Mouse (Mus musculus): ENCODE data around the gene B230217C12Rik. TPM values are rescaled to one million over a fixed set of nuclear protein-coding genes. Genes with fewer than 3 reads are reported as not detected.

Gene B230217C12Rik
- polyA plus RNA-seq, 2 experiments, result 0.60 to 0.63 TPM

- peak in 1 of 3 experiments; percentile 41 for DNase-seq (ENCODE audit: low read depth in 3 of 3, low spot score in 3 of 3)
- Histone ChIP-seq H3K27ac (no peak overlapping the region), H3K36me3 (replicated peaks; ENCODE audit: control insufficient read depth, insufficient read depth, low read depth) (no peaks in the 10 kb centered on the region), H3K4me2 (ENCODE audit: low read depth) (peak overlapping the region; percentile 77), H3K4me1 (replicated peaks; ENCODE audit: control insufficient read depth in 2 of 2, insufficient read depth in 2 of 2, low read length in 1 of 2) (peaks cover 3 to 13% of the 10 kb centered on the region in 2 experiments; a peak in 3 of 4 replicates), H3K4me3 (ENCODE audit: insufficient read depth in 1 of 2, low read depth in 2 of 2, low read length in 2 of 2) (peak overlapping the region; percentile 53 to 69), H3K27me3 (ENCODE audit: control insufficient read depth, insufficient read depth, low read length) (no peaks in the 10 kb centered on the region), H3K9me3 (ENCODE audit: control insufficient read depth, low read length) (no peaks in the 10 kb centered on the region), H3K9ac (replicated peaks) (peak overlapping the region; percentile 43)
- 8% methylated on average over 22 of the region's 22 CpGs for WGBS (ENCODE audit: insufficient replicate concordance)
- peak; percentile 48; the same call in 1 of the 2 replicates for ATAC-seq (ENCODE audit: insufficient read depth)
- TF ChIP-seq CTCF (IDR thresholded peaks at IDR 0.05; ENCODE audit: low read depth) (no peak), EP300 (IDR thresholded peaks at IDR 0.05; ENCODE audit: low read depth) (no peak)
These were observed 546 bp downstream of the B230217C12Rik start for GRCm38 (mm10) chr11:97840991-97841661.

- no peaks in the 10 kb centered on the region for H3K27me3 ChIP-seq (ENCODE audit: control insufficient read depth, insufficient read depth, low read length)
- no peak for TF ChIP-seq CTCF (IDR thresholded peaks at IDR 0.05; ENCODE audit: low read depth)
- TF ChIP-seq EP300 (IDR thresholded peaks at IDR 0.05; ENCODE audit: low read depth), result no peak
- no peak overlapping the region for H3K9ac ChIP-seq (replicated peaks)
- WGBS (ENCODE audit: insufficient replicate concordance), result 66% methylated on average over 4 of the region's 4 CpGs
- no peaks in the 10 kb centered on the region for H3K36me3 ChIP-seq (replicated peaks; ENCODE audit: control insufficient read depth, insufficient read depth, low read depth)
- DNase-seq (ENCODE audit: low read depth in 3 of 3, low spot score in 3 of 3) (no peak), ATAC-seq (ENCODE audit: insufficient read depth) (no peak)
- no peaks in the 10 kb centered on the region for H3K9me3 ChIP-seq (ENCODE audit: control insufficient read depth, low read length)
- no peak overlapping the region for H3K4me3 ChIP-seq (ENCODE audit: insufficient read depth in 1 of 2, low read depth in 2 of 2, low read length in 2 of 2)
- no peak overlapping the region for H3K27ac ChIP-seq
- peaks cover 3 to 13% of the 10 kb centered on the region in 2 experiments; a peak in 3 of 4 replicates for H3K4me1 ChIP-seq (replicated peaks; ENCODE audit: control insufficient read depth in 2 of 2, insufficient read depth in 2 of 2, low read length in 1 of 2)
- H3K4me2 ChIP-seq (ENCODE audit: low read depth), result no peak overlapping the region
These were observed 1.4 kb downstream of the B230217C12Rik start for GRCm38 (mm10) chr11:97842001-97842400.

- 54% methylated on average over 6 of the region's 6 CpGs for WGBS (ENCODE audit: insufficient replicate concordance)
- DNase-seq (ENCODE audit: low read depth in 3 of 3, low spot score in 3 of 3), result no peak
These were observed 9.8 kb downstream of the B230217C12Rik start for GRCm38 (mm10) chr11:97850367-97850766.

GRCm38 (mm10) chr11:97851601-97852000 is 11.0 kb downstream of the B230217C12Rik start:
- Histone ChIP-seq H3K9me3 (ENCODE audit: control insufficient read depth, low read length) (no peaks in the 10 kb centered on the region), H3K4me3 (ENCODE audit: insufficient read depth in 1 of 2, low read depth in 2 of 2, low read length in 2 of 2) (no peak overlapping the region), H3K4me2 (ENCODE audit: low read depth) (no peak overlapping the region), H3K36me3 (replicated peaks; ENCODE audit: control insufficient read depth, insufficient read depth, low read depth) (no peaks in the 10 kb centered on the region), H3K4me1 (replicated peaks; ENCODE audit: control insufficient read depth in 2 of 2, insufficient read depth in 2 of 2, low read length in 1 of 2) (peaks cover 0 to 5% of the 10 kb centered on the region in 2 experiments; a peak in 1 of 4 replicates), H3K9ac (replicated peaks) (no peak overlapping the region), H3K27ac (no peak overlapping the region), H3K27me3 (ENCODE audit: control insufficient read depth, insufficient read depth, low read length) (no peaks in the 10 kb centered on the region)
- DNase-seq (ENCODE audit: low read depth in 3 of 3, low spot score in 3 of 3) (no peak), ATAC-seq (ENCODE audit: insufficient read depth) (no peak)
- 73% methylated on average over 2 of the region's 2 CpGs for WGBS (ENCODE audit: insufficient replicate concordance)
- no peak for TF ChIP-seq CTCF (IDR thresholded peaks at IDR 0.05; ENCODE audit: low read depth)
- no peak for TF ChIP-seq EP300 (IDR thresholded peaks at IDR 0.05; ENCODE audit: low read depth)

More at GRCm38 (mm10) chr11:97850367-97850766, 9.8 kb downstream of the B230217C12Rik start:
- no peaks in the 10 kb centered on the region for H3K27me3 ChIP-seq (ENCODE audit: control insufficient read depth, insufficient read depth, low read length)
- TF ChIP-seq CTCF (IDR thresholded peaks at IDR 0.05; ENCODE audit: low read depth), result no peak
- no peak for TF ChIP-seq EP300 (IDR thresholded peaks at IDR 0.05; ENCODE audit: low read depth)
- no peak for ATAC-seq (ENCODE audit: insufficient read depth)
- H3K9ac ChIP-seq (replicated peaks), result no peak overlapping the region
- no peak overlapping the region for H3K27ac ChIP-seq
- H3K9me3 ChIP-seq (ENCODE audit: control insufficient read depth, low read length), result no peaks in the 10 kb centered on the region
- H3K36me3 ChIP-seq (replicated peaks; ENCODE audit: control insufficient read depth, insufficient read depth, low read depth), result no peaks in the 10 kb centered on the region
- no peak overlapping the region for H3K4me3 ChIP-seq (ENCODE audit: insufficient read depth in 1 of 2, low read depth in 2 of 2, low read length in 2 of 2)
- no peak overlapping the region for H3K4me2 ChIP-seq (ENCODE audit: low read depth)
- H3K4me1 ChIP-seq (replicated peaks; ENCODE audit: control insufficient read depth in 2 of 2, insufficient read depth in 2 of 2, low read length in 1 of 2), result peaks cover 0 to 5% of the 10 kb centered on the region in 2 experiments; a peak in 1 of 4 replicates

GRCm38 (mm10) chr11:97855473-97855872 is 14.9 kb downstream of the B230217C12Rik start:
- ATAC-seq (ENCODE audit: insufficient read depth) (no peak), DNase-seq (ENCODE audit: low read depth in 3 of 3, low spot score in 3 of 3) (no peak)
- peaks cover 0 to 2% of the 10 kb centered on the region in 2 experiments; a peak in 1 of 4 replicates for H3K4me1 ChIP-seq (replicated peaks; ENCODE audit: control insufficient read depth in 2 of 2, insufficient read depth in 2 of 2, low read length in 1 of 2)
- no peak overlapping the region for H3K4me2 ChIP-seq (ENCODE audit: low read depth)
- no peaks in the 10 kb centered on the region for H3K9me3 ChIP-seq (ENCODE audit: control insufficient read depth, low read length)
- no peak for TF ChIP-seq EP300 (IDR thresholded peaks at IDR 0.05; ENCODE audit: low read depth)
- no peak for TF ChIP-seq CTCF (IDR thresholded peaks at IDR 0.05; ENCODE audit: low read depth)
- H3K27ac ChIP-seq, result no peak overlapping the region
- H3K4me3 ChIP-seq (ENCODE audit: insufficient read depth in 1 of 2, low read depth in 2 of 2, low read length in 2 of 2), result no peak overlapping the region
- H3K9ac ChIP-seq (replicated peaks), result no peak overlapping the region
- no peaks in the 10 kb centered on the region for H3K36me3 ChIP-seq (replicated peaks; ENCODE audit: control insufficient read depth, insufficient read depth, low read depth)
- H3K27me3 ChIP-seq (ENCODE audit: control insufficient read depth, insufficient read depth, low read length), result no peaks in the 10 kb centered on the region
- 67% methylated on average over 2 of the region's 2 CpGs for WGBS (ENCODE audit: insufficient replicate concordance)
